ENCODE assay signal across 12 mouse cellular contexts in the genomic region with DNA sequence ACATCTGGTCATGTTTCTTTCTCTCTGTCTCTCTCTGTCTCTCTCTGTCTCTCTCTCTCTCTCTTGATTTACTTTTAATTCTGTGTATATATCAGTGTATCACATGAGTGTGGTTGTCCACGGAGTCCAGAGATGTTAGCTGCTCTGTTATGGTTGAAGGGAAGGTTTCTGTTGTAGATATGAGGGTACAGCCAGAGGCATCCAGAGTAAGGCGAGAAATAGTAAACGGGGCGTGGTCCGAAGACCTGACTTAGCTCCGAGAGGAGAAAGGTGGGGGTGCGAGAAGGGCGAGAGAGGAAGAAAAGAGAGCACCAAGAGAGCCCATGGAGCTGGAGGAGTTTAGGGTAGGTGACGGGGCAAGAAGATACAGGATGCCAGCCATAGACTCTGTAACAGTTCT. TPM values are rescaled to one million over a fixed set of nuclear protein-coding genes. Genes with fewer than 3 reads are reported as not detected.
DNase-seq lines count a peak whose midpoint lies in the region; ATAC-seq and TF ChIP-seq lines count a peak whose summit lies in the region.
"Had no signal": no experiment of that assay in that cellular context is flagged by ENCODE, and none has a peak within 500 bp of the region (broad histone marks: within the 10 kb centered on the region; RNA-seq: fewer than 3 reads in every experiment).

No protein-coding gene starts in this region.

- TF ChIP-seq EP300 in liver, postnatal 0 days (IDR thresholded peaks at IDR 0.05; ENCODE audit: low read depth), result no peak

- TF ChIP-seq CTCF in liver, postnatal 0 days (IDR thresholded peaks at IDR 0.05; ENCODE audit: low read depth), result no peak
- no peak for TF ChIP-seq CTCF in thymus, adult 2 months (IDR thresholded peaks at IDR 0.05; ENCODE audit: borderline replicate concordance, control insufficient read depth, extremely low read depth, insufficient read depth, low read length, poor library complexity)

- H3K4me3 ChIP-seq in kidney, embryonic 15.5 days (replicated peaks), result no peak overlapping the region
- no peak overlapping the region for H3K4me3 ChIP-seq in embryonic facial prominence, embryonic 10.5 days
- H3K4me3 ChIP-seq in intestine, embryonic 15.5 days (replicated peaks), result no peak overlapping the region
- H3K4me3 ChIP-seq in liver, postnatal 0 days (ENCODE audit: low read depth, low read length), result no peak overlapping the region
- H3K4me3 ChIP-seq in thymus, adult 2 months (ENCODE audit: control insufficient read depth, insufficient read depth, low read length), result no peak overlapping the region
- H3K4me3 ChIP-seq: limb, embryonic 15.5 days; midbrain, embryonic 10.5 days had no signal

- TF ChIP-seq POLR2A in thymus, adult 2 months (IDR thresholded peaks at IDR 0.05; ENCODE audit: control insufficient read depth, extremely low read depth, insufficient read depth, low read length, poor library complexity), result no peak

- DNase-seq in kidney, postnatal 14 days, result no peak
- DNase-seq in embryonic facial prominence, embryonic 10.5 days (ENCODE audit: low spot score), result no peak
- no peak for DNase-seq in liver, postnatal 0 days
- DNase-seq in thymus, adult 2 months, result no peak
- DNase-seq in adrenal gland, postnatal 10 days, result no peak
- DNase-seq: cerebellum, adult 9-11 months; gastrocnemius, postnatal 14 days; kidney, adult 18-20 months had no signal

- peak overlapping the region; percentile 16; the same call in 1 of the 2 replicates for H3K4me2 ChIP-seq in kidney, embryonic 15.5 days
- 0 out of 2 replicates have a peak overlapping the region, but pooled peaks have one; percentile 24 for H3K4me2 ChIP-seq in intestine, embryonic 15.5 days (replicated peaks)
- H3K4me2 ChIP-seq in liver, postnatal 0 days (ENCODE audit: low read depth, low read length), result peak overlapping the region; percentile 7; the same call in 1 of the 2 replicates
- H3K4me2 ChIP-seq: limb, embryonic 15.5 days had no signal

- 0 out of 2 replicates have a peak, but pooled peaks have one; percentile 12 for ATAC-seq in kidney, embryonic 15.5 days (replicated peaks; ENCODE audit: low FRiP score)
- peak; percentile 32; the same call in 1 of the 2 replicates for ATAC-seq in intestine, embryonic 15.5 days
- peak; percentile 43 for ATAC-seq in liver, postnatal 0 days

- peak overlapping the region; percentile 54 for H3K27ac ChIP-seq in kidney, embryonic 15.5 days
- H3K27ac ChIP-seq in embryonic facial prominence, embryonic 10.5 days (replicated peaks), result peak overlapping the region; percentile 30; the same call in 1 of the 2 replicates
- H3K27ac ChIP-seq in intestine, embryonic 15.5 days, result 0 out of 2 replicates have a peak overlapping the region, but pooled peaks have one; percentile 48
- H3K27ac ChIP-seq in liver, postnatal 0 days (ENCODE audit: low read depth), result peak overlapping the region; percentile 72
- H3K27ac ChIP-seq in thymus, adult 2 months (ENCODE audit: control insufficient read depth, insufficient read depth, low read length), result no peak overlapping the region
- H3K27ac ChIP-seq: limb, embryonic 15.5 days; midbrain, embryonic 10.5 days had no signal

- H3K36me3 ChIP-seq in kidney, embryonic 15.5 days, result no peaks in the 10 kb centered on the region
- H3K36me3 ChIP-seq in embryonic facial prominence, embryonic 10.5 days (replicated peaks), result no peaks in the 10 kb centered on the region
- no peaks in the 10 kb centered on the region for H3K36me3 ChIP-seq in intestine, embryonic 15.5 days
- no peaks in the 10 kb centered on the region for H3K36me3 ChIP-seq in liver, postnatal 0 days (replicated peaks; ENCODE audit: insufficient read depth, low read length)
- no peaks in the 10 kb centered on the region for H3K36me3 ChIP-seq in thymus, adult 2 months (ENCODE audit: control insufficient read depth, insufficient read depth, low read length)
- H3K36me3 ChIP-seq: limb, embryonic 15.5 days; midbrain, embryonic 10.5 days had no signal

- WGBS in kidney, embryonic 15.5 days, result 27% methylated on average over 9 of the region's 9 CpGs
- WGBS in embryonic facial prominence, embryonic 10.5 days, result 71% methylated on average over 9 of the region's 9 CpGs
- 34% methylated on average over 9 of the region's 9 CpGs for WGBS in intestine, embryonic 15.5 days
- WGBS in liver, postnatal 0 days (ENCODE audit: insufficient replicate concordance), result 44% methylated on average over 9 of the region's 9 CpGs
- WGBS in thymus, adult 2 months, result 81% methylated on average over 9 of the region's 9 CpGs

- no peaks in the 10 kb centered on the region for H3K9me3 ChIP-seq in kidney, embryonic 15.5 days (replicated peaks)
- H3K9me3 ChIP-seq in embryonic facial prominence, embryonic 10.5 days, result no peaks in the 10 kb centered on the region
- H3K9me3 ChIP-seq in intestine, embryonic 15.5 days, result no peaks in the 10 kb centered on the region
- no peaks in the 10 kb centered on the region for H3K9me3 ChIP-seq in liver, postnatal 0 days (ENCODE audit: low read length)
- H3K9me3 ChIP-seq: limb, embryonic 15.5 days; midbrain, embryonic 10.5 days had no signal

- peaks cover 9% of the 10 kb centered on the region; the same call in 1 of the 2 replicates for H3K27me3 ChIP-seq in kidney, embryonic 15.5 days
- H3K27me3 ChIP-seq in embryonic facial prominence, embryonic 10.5 days (replicated peaks; ENCODE audit: low read depth, poor library complexity, severe bottlenecking), result peaks cover 61% of the 10 kb centered on the region
- no peaks in the 10 kb centered on the region for H3K27me3 ChIP-seq in intestine, embryonic 15.5 days (replicated peaks)
- no peaks in the 10 kb centered on the region for H3K27me3 ChIP-seq in liver, postnatal 0 days (ENCODE audit: insufficient read depth, low read length)
- H3K27me3 ChIP-seq in thymus, adult 2 months (ENCODE audit: control insufficient read depth, insufficient read depth, low read length), result no peaks in the 10 kb centered on the region
- H3K27me3 ChIP-seq: limb, embryonic 15.5 days had no signal

- no peak overlapping the region for H3K9ac ChIP-seq in kidney, embryonic 15.5 days
- no peak overlapping the region for H3K9ac ChIP-seq in intestine, embryonic 15.5 days
- no peak overlapping the region for H3K9ac ChIP-seq in liver, postnatal 0 days (replicated peaks)
- H3K9ac ChIP-seq: limb, embryonic 15.5 days had no signal

- peaks cover 32% of the 10 kb centered on the region for H3K4me1 ChIP-seq in kidney, embryonic 15.5 days
- peaks cover 18% of the 10 kb centered on the region for H3K4me1 ChIP-seq in embryonic facial prominence, embryonic 10.5 days
- H3K4me1 ChIP-seq in intestine, embryonic 15.5 days (replicated peaks), result 0 out of 2 replicates have a peak, but pooled peaks cover 4% of the 10 kb centered on the region
- peaks cover 14% of the 10 kb centered on the region for H3K4me1 ChIP-seq in liver, postnatal 0 days (ENCODE audit: insufficient read depth)
- H3K4me1 ChIP-seq in thymus, adult 2 months (replicated peaks; ENCODE audit: control insufficient read depth, insufficient read depth, low read length), result no peaks in the 10 kb centered on the region
- H3K4me1 ChIP-seq: limb, embryonic 15.5 days had no signal

RNA-seq across cellular contexts. Expression of gene Atp7a, which starts 18.9 kb away (rescaled TPM):
- 28.2 and 29.3 TPM in 2 replicates for polyA plus RNA-seq in kidney, embryonic 15.5 days (2015; fragmentation: Nextera tagmentation; extraction: Ambion mirVana)
- 24.7 and 25.9 TPM in 2 replicates for polyA plus RNA-seq in embryonic facial prominence, embryonic 10.5 days (2016; fragmentation: Nextera tagmentation; extraction: Ambion mirVana)
- 20.5 and 21.2 TPM in 2 replicates for polyA plus RNA-seq in intestine, embryonic 15.5 days (2015; fragmentation: Nextera tagmentation; extraction: Ambion mirVana)
- 3.1 and 4.9 TPM in 2 replicates for polyA plus RNA-seq in liver, postnatal 0 days (2015; fragmentation: Nextera tagmentation; extraction: Ambion mirVana)
- polyA plus RNA-seq in thymus, adult 2 months (2012; rRNA removed), result 4.6 and 5.2 TPM in 2 replicates
- 10 to 100 TPM; 22.9 to 26.2 TPM for total RNA-seq in adrenal gland, postnatal 10 days (2021)

RNA-seq across cellular contexts. Expression of gene Cox7b, which starts 30.4 kb away (rescaled TPM):
- polyA plus RNA-seq in kidney, embryonic 15.5 days (2015; fragmentation: Nextera tagmentation; extraction: Ambion mirVana), result 459 and 491 TPM in 2 replicates
- polyA plus RNA-seq in embryonic facial prominence, embryonic 10.5 days (2016; fragmentation: Nextera tagmentation; extraction: Ambion mirVana), result 346 and 350 TPM in 2 replicates
- polyA plus RNA-seq in intestine, embryonic 15.5 days (2015; fragmentation: Nextera tagmentation; extraction: Ambion mirVana), result 527 and 534 TPM in 2 replicates
- polyA plus RNA-seq in liver, postnatal 0 days (2015; fragmentation: Nextera tagmentation; extraction: Ambion mirVana), result 537 and 543 TPM in 2 replicates
- polyA plus RNA-seq in thymus, adult 2 months (2012; rRNA removed), result 112 and 183 TPM in 2 replicates
- total RNA-seq in adrenal gland, postnatal 10 days (2021), result 100 to 1,000 TPM; 959 to 981 TPM

RNA-seq across cellular contexts. Expression of gene Magt1, which starts 34.2 kb away (rescaled TPM):
- polyA plus RNA-seq in kidney, embryonic 15.5 days (2015; fragmentation: Nextera tagmentation; extraction: Ambion mirVana), result 69.7 and 69.9 TPM in 2 replicates
- polyA plus RNA-seq in embryonic facial prominence, embryonic 10.5 days (2016; fragmentation: Nextera tagmentation; extraction: Ambion mirVana), result 47.9 and 49.8 TPM in 2 replicates
- polyA plus RNA-seq in intestine, embryonic 15.5 days (2015; fragmentation: Nextera tagmentation; extraction: Ambion mirVana), result 78.8 and 81.5 TPM in 2 replicates
- 21.7 and 22.3 TPM in 2 replicates for polyA plus RNA-seq in liver, postnatal 0 days (2015; fragmentation: Nextera tagmentation; extraction: Ambion mirVana)
- polyA plus RNA-seq in thymus, adult 2 months (2012; rRNA removed), result 6.6 TPM in 2 replicates
- 10 to 100 TPM; 55.0 to 59.2 TPM for total RNA-seq in adrenal gland, postnatal 10 days (2021)
